Mouse (Mus musculus): ENCODE measurements around the gene Gm6217.
"Not testable (repeated sequence)": the region's sequence is repeated elsewhere in the genome, so short reads cannot be mapped to it uniquely, and the experiment has no call there.

The Gm6217 gene

DNA sequence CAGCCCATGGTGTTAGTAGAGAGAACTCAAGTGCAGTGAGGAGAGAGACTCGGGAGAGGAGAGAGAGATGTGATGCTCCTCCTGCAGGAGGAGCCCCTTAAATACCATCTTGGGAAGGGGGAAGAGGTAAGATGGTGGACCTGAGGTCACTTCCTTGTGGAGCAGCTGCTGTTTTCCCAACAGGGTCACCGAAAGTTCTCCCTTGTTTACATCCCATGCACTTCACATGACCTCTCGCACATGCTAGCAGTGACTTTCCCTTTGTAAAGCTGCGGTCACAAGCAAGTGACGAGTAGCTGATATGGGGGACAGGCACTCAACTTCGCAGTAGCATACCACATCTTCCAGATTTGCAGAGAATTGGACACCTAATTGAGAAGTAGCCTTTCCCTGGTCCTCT lies at the start of gene Gm6217:
TSS of gene Gm6217 (minus strand) at position 74 of the 400 bp plus-strand sequence.
- not testable (repeated sequence) for DNase-seq

DNA sequence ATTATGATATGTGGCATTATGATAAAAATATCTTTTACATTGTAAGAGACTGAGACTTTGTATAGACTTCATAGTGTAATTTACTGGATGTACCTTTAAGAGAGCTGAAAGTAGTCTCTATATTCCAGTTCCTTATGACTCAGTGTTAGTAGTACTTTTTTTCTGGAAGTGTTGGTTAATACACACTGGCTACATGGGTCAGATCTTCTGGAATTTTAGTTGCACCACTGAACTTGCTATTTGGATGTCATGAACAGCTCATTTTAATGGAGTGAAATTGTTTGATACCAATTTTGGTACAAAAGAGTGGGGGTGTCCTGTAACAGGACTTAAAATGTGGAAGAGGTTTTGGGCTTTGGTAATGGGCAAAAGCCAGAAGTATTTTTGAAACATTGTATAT lies 46.6 kb upstream of the Gm6217 start:
- no peak for DNase-seq

DNA sequence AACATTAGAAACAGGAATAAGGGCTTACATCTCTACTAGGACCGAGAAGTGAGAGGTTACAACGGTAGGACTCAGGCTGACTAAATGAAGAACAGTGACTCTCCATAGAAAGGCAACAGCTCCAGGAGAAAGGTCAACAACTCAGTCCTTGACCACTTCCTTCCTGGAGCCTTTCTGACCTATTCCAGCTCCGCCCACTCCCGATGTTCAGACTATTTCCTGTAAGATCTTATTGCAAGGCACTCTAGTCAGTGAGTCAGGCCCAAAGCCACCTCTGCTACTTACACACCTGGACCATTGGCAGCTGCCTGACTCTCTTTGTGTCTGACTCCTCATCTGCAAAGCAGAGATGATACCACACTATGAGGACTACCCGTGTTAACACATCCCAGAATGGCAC lies 44.6 kb upstream of the Gm6217 start:
- no peak for DNase-seq

DNA sequence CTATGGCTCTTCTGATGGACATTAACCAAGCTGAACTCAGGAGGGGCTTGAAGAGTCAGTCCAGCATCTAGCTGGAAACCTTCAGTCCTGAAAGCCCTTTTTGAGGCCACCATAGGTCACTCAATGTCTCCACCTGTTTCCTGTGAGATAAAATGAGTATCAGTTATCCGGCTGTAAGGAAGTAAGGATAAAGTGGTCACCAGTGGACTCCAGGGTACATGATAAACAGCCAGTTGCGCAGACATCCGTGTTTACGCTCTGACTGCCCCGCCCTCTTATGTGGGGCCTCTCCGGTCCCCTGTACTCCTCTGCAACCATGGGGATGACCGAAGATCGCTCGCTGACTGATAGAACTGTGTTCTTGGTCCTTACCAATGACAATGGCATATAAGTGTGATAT lies 43.1 kb upstream of the Gm6217 start:
- no peak for DNase-seq

DNA sequence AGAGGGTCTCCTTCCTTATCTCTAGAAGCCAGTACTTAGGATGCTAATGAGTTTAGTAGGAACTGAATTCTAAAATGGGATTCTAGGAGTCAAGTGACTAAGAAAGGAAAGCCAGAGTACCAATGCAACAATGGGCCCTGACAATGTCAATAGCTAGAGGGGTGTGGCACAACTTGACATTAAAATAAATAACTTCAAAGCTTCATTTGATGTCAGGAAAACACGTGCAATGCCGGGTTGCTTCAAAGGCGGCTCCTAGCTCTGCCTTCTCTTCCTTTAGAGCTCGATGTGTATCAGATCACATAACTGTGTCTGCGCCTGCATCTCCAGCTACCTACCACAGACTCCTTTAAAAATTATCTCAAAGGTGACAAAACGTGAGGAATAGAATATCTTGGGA lies 42.7 kb upstream of the Gm6217 start:
- DNase-seq: peak in 1 of 2 experiments; percentile 24

DNA sequence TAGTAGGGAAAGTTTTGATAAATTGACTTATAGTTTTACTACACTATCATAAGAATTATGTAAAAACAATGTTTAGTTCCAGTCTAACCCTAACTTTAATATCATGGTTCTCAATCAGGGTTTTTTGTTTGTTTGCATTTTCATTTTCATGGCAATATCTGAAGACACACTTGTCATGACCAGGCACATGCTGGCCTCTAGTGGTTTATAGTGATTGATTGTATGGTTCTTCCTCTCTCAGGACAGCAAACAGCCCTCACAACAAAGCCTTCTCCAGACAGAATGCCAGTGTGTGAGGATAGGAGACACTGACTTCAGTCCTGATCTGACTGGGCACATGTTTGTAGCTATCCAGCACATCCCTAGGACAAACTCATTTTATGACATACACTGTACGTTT lies 42.0 kb upstream of the Gm6217 start:
- DNase-seq: no peak

DNA sequence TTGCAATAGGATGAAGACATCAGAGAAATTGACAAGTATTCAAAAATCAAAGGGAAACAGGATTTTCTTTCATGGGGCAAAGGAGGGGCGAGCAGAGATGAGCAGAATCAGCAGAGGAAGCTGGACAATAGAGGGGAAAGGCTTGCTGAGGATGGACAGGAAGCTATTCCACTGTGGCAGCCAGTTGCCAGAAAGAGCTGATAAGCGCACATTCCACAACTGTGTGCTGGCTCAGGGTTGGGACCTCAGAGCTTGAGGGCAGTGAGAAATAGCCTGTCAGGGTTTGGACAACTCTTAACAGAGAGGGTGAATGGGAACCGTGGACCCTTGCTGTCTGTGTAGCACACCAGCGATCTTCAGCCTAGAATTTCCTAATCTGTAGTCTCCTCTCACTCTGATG lies 40.8 kb upstream of the Gm6217 start:
- DNase-seq: no peak

DNA sequence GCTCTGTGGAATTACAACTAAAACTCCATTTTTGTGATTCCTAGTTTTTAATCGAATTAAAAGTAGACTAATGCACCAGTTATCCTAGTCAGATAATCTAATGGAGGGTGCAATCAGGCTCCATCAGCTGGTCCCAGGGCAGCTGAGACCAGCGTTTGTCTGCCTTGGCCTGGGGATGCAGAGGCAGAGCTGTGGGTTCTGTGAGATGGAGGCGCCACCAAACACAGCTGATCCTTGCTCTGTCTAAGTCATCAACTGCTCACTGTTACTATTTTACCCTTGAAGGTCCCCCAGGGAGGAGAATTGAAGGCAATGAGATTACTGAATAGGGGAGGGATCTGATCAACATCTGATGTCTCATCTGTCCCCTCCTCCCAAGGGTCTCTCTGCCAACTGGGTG lies 35.2 kb upstream of the Gm6217 start:
- DNase-seq: no peak

DNA sequence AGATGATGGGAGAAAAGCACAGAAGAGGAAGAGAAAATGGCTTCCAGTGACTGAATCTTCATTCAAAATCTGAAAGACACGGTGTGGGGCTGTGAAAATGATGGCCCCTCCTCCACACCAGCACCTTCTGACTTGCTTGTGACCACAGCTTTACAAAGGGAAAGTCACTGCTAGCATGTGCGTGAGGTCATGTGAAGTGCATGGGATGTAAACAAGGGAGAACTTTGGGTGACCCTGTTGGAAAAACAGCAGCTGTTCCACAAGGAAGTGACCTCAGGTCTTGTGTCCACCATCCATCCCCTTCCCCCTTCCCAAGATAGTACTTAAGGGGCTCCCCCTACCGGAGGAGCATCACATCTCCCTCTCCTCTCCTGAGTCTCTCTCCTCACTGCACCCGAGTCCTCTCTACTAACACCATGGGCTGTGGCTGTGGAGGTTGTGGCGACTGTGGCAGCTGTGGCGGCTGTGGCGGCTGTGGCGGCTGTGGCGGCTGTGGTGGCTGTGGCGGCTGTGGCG lies 28.7 kb upstream of the Gm6217 start, which contains the start of gene Gm47955:
TSS of gene Gm47955 (plus strand) at position 417 of the 516 bp plus-strand sequence.
- DNase-seq: no peak

DNA sequence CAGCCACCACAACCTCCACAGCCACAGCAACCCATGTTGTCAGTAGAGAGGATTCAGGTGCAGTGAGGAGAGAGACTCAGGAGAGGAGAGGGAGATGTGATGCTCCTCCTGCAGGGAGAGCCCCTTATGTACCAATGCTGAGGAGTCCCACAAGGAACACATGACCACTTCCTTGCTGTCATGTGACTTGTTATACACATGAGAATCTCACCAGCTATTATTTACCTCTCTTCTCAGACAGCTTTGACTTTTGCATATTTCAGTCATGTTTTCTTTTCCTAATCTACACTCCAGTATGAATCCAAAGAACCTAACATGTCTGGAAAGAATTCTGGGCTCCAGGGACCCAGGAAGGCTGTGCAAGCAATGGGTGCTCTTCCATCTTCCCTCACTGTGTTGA lies 24.7 kb upstream of the Gm6217 start, which contains the start of gene Gm7544:
TSS of gene Gm7544 (minus strand) at position 101 of the 400 bp plus-strand sequence.
- DNase-seq: not testable (repeated sequence)

DNA sequence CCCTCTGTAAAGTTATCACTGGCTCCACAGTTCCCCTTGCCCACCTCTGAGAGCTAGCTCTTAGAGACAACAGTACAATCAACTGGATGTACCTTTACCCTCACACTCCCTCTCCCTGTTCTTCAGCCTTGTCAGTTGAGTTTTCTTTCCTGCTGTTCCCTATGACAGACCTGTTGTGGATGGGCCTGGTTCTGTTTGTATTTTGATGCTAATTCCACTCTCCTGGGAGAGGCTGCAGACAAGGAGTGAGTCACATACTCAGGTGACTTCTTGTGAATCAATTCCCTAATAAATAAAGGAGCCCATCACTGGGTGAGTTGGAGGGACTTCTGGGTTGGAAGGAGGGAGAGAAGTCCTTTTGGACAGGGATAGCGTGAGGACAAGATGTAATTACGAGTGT lies 17.4 kb upstream of the Gm6217 start:
- no peak for DNase-seq

DNA sequence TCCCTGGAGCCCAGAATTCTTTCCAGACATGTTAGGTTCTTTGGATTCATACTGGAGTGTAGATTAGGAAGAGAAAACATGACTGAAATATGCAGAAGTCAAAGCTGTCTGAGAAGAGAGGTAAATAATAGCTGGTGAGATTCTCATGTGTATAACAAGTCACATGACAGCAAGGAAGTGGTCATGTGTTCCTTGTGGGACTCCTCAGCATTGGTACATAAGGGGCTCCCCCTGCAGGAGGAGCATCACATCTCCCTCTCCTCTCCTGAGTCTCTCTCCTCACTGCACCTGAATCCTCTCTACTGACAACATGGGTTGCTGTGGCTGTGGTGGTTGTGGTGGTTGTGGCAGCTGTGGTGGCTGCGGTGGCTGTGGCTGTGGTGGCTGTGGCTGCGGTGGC lies 14.8 kb upstream of the Gm6217 start:
- DNase-seq: not testable (repeated sequence)

DNA sequence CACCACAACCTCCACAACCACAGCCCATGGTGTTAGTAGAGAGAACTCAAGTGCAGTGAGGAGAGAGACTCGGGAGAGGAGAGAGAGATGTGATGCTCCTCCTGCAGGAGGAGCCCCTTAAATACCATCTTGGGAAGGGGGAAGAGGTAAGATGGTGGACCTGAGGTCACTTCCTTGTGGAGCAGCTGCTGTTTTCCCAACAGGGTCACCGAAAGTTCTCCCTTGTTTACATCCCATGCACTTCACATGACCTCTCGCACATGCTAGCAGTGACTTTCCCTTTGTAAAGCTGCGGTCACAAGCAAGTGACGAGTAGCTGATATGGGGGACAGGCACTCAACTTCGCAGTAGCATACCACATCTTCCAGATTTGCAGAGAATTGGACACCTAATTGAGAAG lies 12.1 kb upstream of the Gm6217 start, which contains the start of gene A030003K21Rik:
TSS of gene A030003K21Rik (minus strand) at position 94 of the 400 bp plus-strand sequence.
- not testable (repeated sequence) for DNase-seq

DNA sequence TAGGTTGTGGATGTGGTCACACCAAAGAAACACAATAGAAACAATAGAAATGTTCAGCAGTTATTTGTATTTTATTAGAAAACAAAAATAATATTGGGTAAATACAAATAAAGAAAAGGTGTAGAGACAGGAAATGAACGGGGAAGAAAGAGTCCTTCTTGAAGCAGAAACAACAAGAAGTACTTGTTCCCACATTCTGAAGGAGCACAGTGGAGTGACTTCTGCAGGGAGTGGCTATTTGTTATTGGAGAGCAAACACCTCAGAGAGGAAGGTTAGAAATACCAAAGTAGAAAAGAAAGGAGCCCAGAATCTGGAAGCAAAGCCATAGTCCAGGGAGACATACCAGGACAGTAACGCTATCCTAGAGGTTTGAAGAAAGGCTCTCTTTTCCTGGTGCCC lies 11.3 kb upstream of the Gm6217 start:
- not testable (repeated sequence) for DNase-seq

DNA sequence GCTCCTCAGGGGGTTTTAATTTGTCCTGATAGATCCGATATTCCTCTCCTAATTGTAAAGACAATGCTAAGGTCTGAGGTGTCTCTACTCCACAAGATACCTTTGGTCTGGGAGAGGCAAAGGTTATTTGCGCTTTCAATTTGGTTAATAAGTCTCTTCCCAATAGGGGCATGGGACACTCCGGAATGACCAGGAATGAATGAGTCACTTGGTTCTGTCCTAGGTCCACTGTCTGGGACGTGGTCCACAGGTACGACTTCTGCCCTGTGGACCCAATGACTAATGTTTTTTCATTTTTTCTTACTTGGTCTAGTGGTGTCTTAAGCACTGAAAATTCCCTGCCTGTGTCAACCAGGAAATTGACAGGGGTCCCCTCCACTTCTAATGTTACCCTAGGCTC lies 7.5 kb upstream of the Gm6217 start:
- DNase-seq: no peak

DNA sequence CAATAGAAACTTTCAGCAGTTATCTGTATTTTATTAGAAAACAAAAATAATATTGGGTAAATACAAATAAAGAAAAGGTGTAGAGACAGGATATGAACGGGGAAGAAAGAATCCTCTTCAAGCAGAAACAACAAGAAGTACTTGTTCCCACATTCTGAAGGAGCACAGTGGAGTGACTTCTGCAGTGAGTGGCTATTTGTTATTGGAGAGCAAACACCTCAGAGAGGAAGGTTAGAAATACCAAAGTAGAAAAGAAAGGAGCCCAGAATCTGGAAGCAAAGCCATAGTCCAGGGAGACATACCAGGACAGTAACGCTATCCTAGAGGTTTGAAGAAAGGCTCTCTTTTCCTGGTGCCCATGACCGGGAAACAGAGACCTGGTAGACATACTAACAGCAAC lies 641 bp downstream of the Gm6217 start:
- not testable (repeated sequence) for DNase-seq

DNA sequence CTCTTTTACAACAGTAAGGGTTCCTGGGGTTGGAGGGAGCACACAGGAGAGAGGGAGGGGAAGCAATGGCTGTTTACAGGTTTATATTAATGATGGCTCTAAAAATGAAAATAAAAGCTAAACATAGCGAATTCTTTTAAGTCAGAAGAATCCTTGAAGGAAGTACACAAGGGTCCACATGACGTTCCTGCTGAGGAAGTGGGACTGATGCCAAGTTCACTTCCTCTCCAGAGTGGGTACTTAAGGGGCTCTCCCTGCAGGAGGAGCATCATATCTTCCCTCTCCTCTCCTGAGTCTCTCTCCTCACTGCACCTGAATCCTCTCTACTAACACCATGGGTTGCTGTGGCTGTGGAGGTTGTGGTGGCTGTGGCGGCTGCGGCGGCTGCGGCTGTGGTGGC lies 6.5 kb downstream of the Gm6217 start, which contains the start of gene A030014E15Rik:
TSS of gene A030014E15Rik (plus strand) at position 268 of the 400 bp plus-strand sequence.
- DNase-seq: no peak

DNA sequence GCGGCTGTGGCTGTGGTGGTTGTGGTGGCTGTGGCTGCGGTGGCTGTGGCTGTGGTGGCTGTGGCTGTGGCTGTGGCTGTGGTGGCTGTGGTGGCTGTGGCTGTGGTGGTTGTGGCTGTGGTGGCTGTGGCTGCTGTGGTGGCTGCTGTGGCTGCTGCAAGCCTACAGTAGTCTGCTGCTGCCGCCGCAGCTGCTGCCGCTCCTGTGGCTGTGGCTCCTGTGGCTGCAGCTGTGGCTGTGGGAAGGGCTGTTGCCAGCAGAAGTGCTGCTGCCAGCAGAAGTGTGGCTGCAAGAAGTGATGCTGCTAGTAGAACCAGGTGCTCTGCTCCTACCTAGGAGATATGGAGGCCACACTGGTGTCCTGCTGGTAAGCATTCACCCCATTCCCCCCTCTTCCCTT lies 17.8 kb downstream of the Gm6217 start:
- not testable (repeated sequence) for DNase-seq

DNA sequence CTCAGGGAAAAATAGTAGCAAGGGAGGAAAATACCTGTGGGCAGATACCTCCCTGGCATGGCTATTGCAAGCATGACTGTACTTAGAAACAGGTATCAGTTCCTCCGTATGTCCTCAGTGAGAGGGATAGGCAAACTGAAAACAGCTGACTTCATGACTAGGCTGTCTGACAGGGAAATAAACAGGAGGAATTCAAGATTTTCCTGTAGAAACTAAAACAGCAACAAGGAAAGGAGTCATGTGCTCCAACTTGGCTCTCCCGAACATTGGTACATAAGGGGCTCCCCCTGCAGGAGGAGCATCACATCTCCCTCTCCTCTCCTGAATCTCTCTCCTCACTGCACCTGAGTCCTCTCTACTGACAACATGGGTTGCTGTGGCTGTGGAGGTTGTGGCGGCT lies 18.2 kb downstream of the Gm6217 start, which contains the start of gene A030005L19Rik:
TSS of gene A030005L19Rik (plus strand) at position 301 of the 400 bp plus-strand sequence.
- DNase-seq: peak in 1 of 2 experiments; percentile 6

DNA sequence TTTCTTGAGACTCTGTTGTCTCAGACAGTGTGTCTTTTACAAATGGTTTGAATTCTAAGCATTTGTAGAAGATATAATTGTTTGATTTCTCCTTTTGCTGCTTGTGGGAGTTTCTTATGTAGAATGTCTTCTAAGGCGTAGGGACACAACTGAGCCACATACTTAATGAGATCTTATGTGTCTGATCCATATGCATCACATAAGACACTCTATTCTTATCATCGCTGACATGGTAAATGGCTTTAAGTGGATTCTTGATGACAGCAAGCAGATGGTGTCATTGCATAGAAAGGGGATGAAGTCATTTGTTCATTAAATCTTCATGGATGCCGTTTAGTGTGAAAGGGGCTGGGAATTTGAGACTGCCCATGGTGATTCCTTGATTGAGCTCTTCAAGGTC lies 25.3 kb downstream of the Gm6217 start:
- DNase-seq: no peak

DNA sequence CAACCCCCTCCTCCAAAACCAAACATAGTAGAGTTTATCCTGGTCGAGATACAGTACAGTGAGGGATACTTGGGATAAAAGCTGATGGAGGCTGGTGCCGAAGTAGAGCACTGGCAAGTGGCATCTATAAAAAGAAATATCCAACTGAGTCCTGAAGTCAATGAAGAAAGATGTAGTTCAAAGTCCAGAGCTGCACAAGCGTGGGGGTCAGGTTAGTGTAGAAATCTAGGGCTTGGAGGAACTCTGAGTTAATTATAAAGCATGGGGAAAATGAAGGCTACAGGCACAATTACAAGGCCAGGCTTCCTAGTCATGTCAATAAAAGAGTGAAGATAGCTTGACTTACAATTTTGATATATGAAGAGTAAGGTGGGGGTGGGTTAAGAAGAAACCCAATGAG lies 30.0 kb downstream of the Gm6217 start:
- no peak for DNase-seq

DNA sequence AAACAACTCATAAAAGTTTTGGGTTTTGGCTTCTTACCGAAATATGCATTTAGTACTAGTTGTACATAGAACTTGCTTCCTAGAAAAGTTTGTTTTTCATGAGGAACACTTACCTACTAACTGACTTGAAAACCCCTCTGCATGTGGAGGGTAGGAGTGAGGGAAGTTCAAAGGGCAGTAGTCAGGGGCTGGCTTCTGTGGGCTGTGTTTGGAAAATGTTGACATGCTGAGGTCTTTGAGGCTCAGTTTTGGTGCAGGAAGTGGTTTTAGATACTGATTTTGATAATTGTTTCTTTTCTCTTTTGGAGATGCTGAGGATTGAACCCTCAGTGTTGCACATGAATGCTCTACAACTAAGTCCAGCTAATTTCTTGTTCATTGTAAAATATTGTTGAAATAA lies 30.6 kb downstream of the Gm6217 start:
- peak; percentile 18 to 30 for DNase-seq

DNA sequence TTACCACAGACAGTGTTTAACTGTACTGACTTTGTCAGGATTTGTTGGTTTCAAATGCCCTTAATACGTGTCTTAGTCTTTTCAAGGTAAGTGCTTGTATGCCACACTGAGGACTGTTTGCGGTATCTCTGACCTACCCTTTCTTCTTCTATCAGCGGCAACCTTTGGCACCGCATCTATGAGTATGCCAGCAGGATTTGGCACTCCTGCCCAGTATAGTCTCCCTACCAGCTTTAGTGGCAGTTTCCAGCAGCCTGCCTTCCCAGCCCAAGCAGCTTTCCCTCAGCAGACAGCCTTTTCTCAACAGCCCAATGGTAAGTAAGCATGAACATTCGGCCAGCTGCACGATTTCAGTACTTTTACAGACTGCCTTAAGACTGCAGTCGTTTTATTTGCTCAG lies 37.9 kb downstream of the Gm6217 start:
- DNase-seq: no peak

Measured in thymus, postnatal 36 days (tissue).